Comparison of ENCODE assay signal across 11 mouse cellular contexts in genomic region chr11:100840866-100841265, GRCm38 (mm10). TPM values are rescaled to one million over a fixed set of nuclear protein-coding genes. Genes with fewer than 3 reads are reported as not detected.
DNase-seq lines count a peak whose midpoint lies in the region; ATAC-seq lines count a peak whose summit lies in the region.
"Had no signal": no experiment of that assay in that cellular context is flagged by ENCODE, and none has a peak within 500 bp of the region (broad histone marks: within the 10 kb centered on the region; RNA-seq: fewer than 3 reads in every experiment).

No protein-coding gene starts in this region.

- intact Hi-C loops in left cerebral cortex, postnatal 36 days (cut with DNase I): no loop called here

- peak; percentile 43 for DNase-seq in adrenal gland, postnatal 14 days
- no peak for DNase-seq in adrenal gland, adult (ENCODE audit: inconsistent age in 2 of 2, low spot score in 1 of 2)
- DNase-seq in 416B (ENCODE audit: low read depth): peak; percentile 91
- DNase-seq in lung, postnatal 14 days: peak; percentile 54
- no peak for DNase-seq in cerebellum, adult 11 months
- no peak for DNase-seq in left cerebral cortex, postnatal 36 days (ENCODE audit: low spot score in 2 of 2)
- no peak for DNase-seq in layer of hippocampus, adult 9-10 months (ENCODE audit: low spot score)
- DNase-seq: cerebellum, postnatal 10 days; gastrocnemius, postnatal 25 days had no signal

- peak; percentile 81 to 83 for ATAC-seq in hematopoietic stem cell, adult 5-6 weeks (replicated peaks in 1 of 2; ENCODE audit: insufficient read depth in 1 of 2, low FRiP score in 2 of 2, low TSS enrichment in 1 of 2, low read depth in 1 of 2, poor library complexity in 2 of 2, severe bottlenecking in 2 of 2)
- ATAC-seq: hindbrain, postnatal 0 days had no signal

RNA-seq across cellular contexts. Expression of gene Stat5b, which starts 9.7 kb away (rescaled TPM):
- 72.8 and 74.6 TPM in 2 replicates for total RNA-seq in adrenal gland, postnatal 14 days (2021)
- 58.8 and 66.2 TPM in 2 replicates for total RNA-seq in hematopoietic stem cell, adult 5-6 weeks (2017)
- total RNA-seq in left cerebral cortex, postnatal 36 days (2021): 10 to 100 TPM; 22.3 to 23.1 TPM

RNA-seq across cellular contexts. Expression of gene Stat5a, which starts 18.3 kb away (rescaled TPM):
- 37.8 and 44.2 TPM in 2 replicates for total RNA-seq in adrenal gland, postnatal 14 days (2021)
- total RNA-seq in hematopoietic stem cell, adult 5-6 weeks (2017): 48.2 and 54.6 TPM in 2 replicates
- 1 to 10 TPM; 1.3 to 1.4 TPM for total RNA-seq in left cerebral cortex, postnatal 36 days (2021)

Comparison
In these comparisons a context has a peak if more than half of its experiments do, and no peak if none do; other contexts are left out.
1. DNase-seq: peak in adrenal gland, postnatal 14 days (single experiment), 416B (single experiment) and lung, postnatal 14 days (single experiment); none in adrenal gland, adult (0 of 2), cerebellum, adult 11 months (single experiment), left cerebral cortex, postnatal 36 days (0 of 2) and layer of hippocampus, adult 9-10 months (single experiment).
2. RNA of gene Stat5a, which starts 18.3 kb away (total RNA-seq): 48.2 to 54.6 TPM in hematopoietic stem cell, adult 5-6 weeks and 37.8 to 44.2 TPM in adrenal gland, postnatal 14 days; 1.3 to 1.4 TPM in left cerebral cortex, postnatal 36 days; every median in the first group is over 10 times any median in the second.